Mouse (Mus musculus): ENCODE results near the gene Ooep. TPM values are rescaled to one million over a fixed set of nuclear protein-coding genes. Genes with fewer than 3 reads are reported as not detected.

The Ooep gene
- 0.12 and 0.16 TPM in 2 replicates for polyA plus RNA-seq (2014; fragmentation: Nextera tagmentation; extraction: Ambion mirVana)

- ATAC-seq (replicated peaks; ENCODE audit: low FRiP score) (no peak), DNase-seq (ENCODE audit: low spot score) (no peak)
- 8% methylated on average over 22 of the region's 23 CpGs for WGBS
- Histone ChIP-seq H3K4me3 (ENCODE audit: low read depth, low read length) (peak within 1 kb of the TSS; percentile 28; the same call in 1 of the 2 replicates), H3K27me3 (replicated peaks; ENCODE audit: control insufficient read depth, insufficient read depth, low read length) (peaks cover 20% of the 10 kb centered on the region), H3K36me3 (ENCODE audit: control insufficient read depth, insufficient read depth, low read length) (no peaks in the 10 kb centered on the region), H3K27ac (ENCODE audit: low read depth, low read length) (no peak within 1 kb of the TSS), H3K9me3 (ENCODE audit: control insufficient read depth, low read length) (no peaks in the 10 kb centered on the region), H3K9ac (ENCODE audit: low read depth, low read length) (no peak within 1 kb of the TSS), H3K4me2 (peak within 1 kb of the TSS; percentile 62), H3K4me1 (replicated peaks; ENCODE audit: control insufficient read depth, insufficient read depth, low read length) (no peaks in the 10 kb centered on the region)
Measured at GRCm38 (mm10) chr9:78378113-78378785, at the start of gene Ooep. Ooep (minus strand) TSS chr9:78378725.

- H3K4me3 ChIP-seq (ENCODE audit: low read depth, low read length): peak overlapping the region; percentile 39
- peaks cover 5% of the 10 kb centered on the region for H3K4me1 ChIP-seq (replicated peaks; ENCODE audit: control insufficient read depth, insufficient read depth, low read length)
- H3K4me2 ChIP-seq: peak overlapping the region; percentile 59
- no peaks in the 10 kb centered on the region for H3K9me3 ChIP-seq (ENCODE audit: control insufficient read depth, low read length)
- no peaks in the 10 kb centered on the region for H3K36me3 ChIP-seq (ENCODE audit: control insufficient read depth, insufficient read depth, low read length)
- ATAC-seq (replicated peaks; ENCODE audit: low FRiP score) (peak; percentile 44), DNase-seq (ENCODE audit: low spot score) (no peak)
- WGBS: 41% methylated on average over 6 of the region's 6 CpGs
- peak overlapping the region; percentile 54 for H3K9ac ChIP-seq (ENCODE audit: low read depth, low read length)
- H3K27me3 ChIP-seq (replicated peaks; ENCODE audit: control insufficient read depth, insufficient read depth, low read length): no peaks in the 10 kb centered on the region
- no peak overlapping the region for H3K27ac ChIP-seq (ENCODE audit: low read depth, low read length)
Measured at GRCm38 (mm10) chr9:78428185-78428584, 49.7 kb upstream of the Ooep start.

- H3K9me3 ChIP-seq (ENCODE audit: control insufficient read depth, low read length): no peaks in the 10 kb centered on the region
- no peaks in the 10 kb centered on the region for H3K27me3 ChIP-seq (replicated peaks; ENCODE audit: control insufficient read depth, insufficient read depth, low read length)
- peaks cover 5% of the 10 kb centered on the region for H3K4me1 ChIP-seq (replicated peaks; ENCODE audit: control insufficient read depth, insufficient read depth, low read length)
- no peaks in the 10 kb centered on the region for H3K36me3 ChIP-seq (ENCODE audit: control insufficient read depth, insufficient read depth, low read length)
- H3K4me3 ChIP-seq (ENCODE audit: low read depth, low read length): peak overlapping the region; percentile 39
- H3K9ac ChIP-seq (ENCODE audit: low read depth, low read length): peak overlapping the region; percentile 54
- peak; percentile 75 for ATAC-seq (replicated peaks; ENCODE audit: low FRiP score)
- no peak overlapping the region for H3K27ac ChIP-seq (ENCODE audit: low read depth, low read length)
- 14% methylated on average over 27 of the region's 27 CpGs for WGBS
- peak; percentile 48 for DNase-seq (ENCODE audit: low spot score)
- peak overlapping the region; percentile 59 for H3K4me2 ChIP-seq
Measured at GRCm38 (mm10) chr9:78427362-78427781, 48.8 kb upstream of the Ooep start.

- 87% methylated on average over 7 of the region's 7 CpGs for WGBS
- Histone ChIP-seq H3K4me1 (replicated peaks; ENCODE audit: control insufficient read depth, insufficient read depth, low read length) (no peaks in the 10 kb centered on the region), H3K4me2 (no peak overlapping the region), H3K36me3 (ENCODE audit: control insufficient read depth, insufficient read depth, low read length) (no peaks in the 10 kb centered on the region), H3K4me3 (ENCODE audit: low read depth, low read length) (no peak overlapping the region), H3K27ac (ENCODE audit: low read depth, low read length) (no peak overlapping the region), H3K27me3 (replicated peaks; ENCODE audit: control insufficient read depth, insufficient read depth, low read length) (peaks cover 19% of the 10 kb centered on the region), H3K9me3 (ENCODE audit: control insufficient read depth, low read length) (no peaks in the 10 kb centered on the region), H3K9ac (ENCODE audit: low read depth, low read length) (no peak overlapping the region)
- ATAC-seq (replicated peaks; ENCODE audit: low FRiP score): no peak
- no peak for DNase-seq (ENCODE audit: low spot score)
Measured at GRCm38 (mm10) chr9:78401596-78401995, 23.1 kb upstream of the Ooep start.

- no peak for ATAC-seq (replicated peaks; ENCODE audit: low FRiP score)
- DNase-seq (ENCODE audit: low spot score): no peak
- no peak overlapping the region for H3K9ac ChIP-seq (ENCODE audit: low read depth, low read length)
- no peaks in the 10 kb centered on the region for H3K36me3 ChIP-seq (ENCODE audit: control insufficient read depth, insufficient read depth, low read length)
- peaks cover 29% of the 10 kb centered on the region for H3K27me3 ChIP-seq (replicated peaks; ENCODE audit: control insufficient read depth, insufficient read depth, low read length)
- H3K4me3 ChIP-seq (ENCODE audit: low read depth, low read length): no peak overlapping the region
- no peak overlapping the region for H3K4me2 ChIP-seq
- no peaks in the 10 kb centered on the region for H3K9me3 ChIP-seq (ENCODE audit: control insufficient read depth, low read length)
- H3K27ac ChIP-seq (ENCODE audit: low read depth, low read length): no peak overlapping the region
- 79% methylated on average over 5 of the region's 5 CpGs for WGBS
- peaks cover 5% of the 10 kb centered on the region; the same call in 1 of the 2 replicates for H3K4me1 ChIP-seq (replicated peaks; ENCODE audit: control insufficient read depth, insufficient read depth, low read length)
Measured at GRCm38 (mm10) chr9:78400570-78400969, 22.0 kb upstream of the Ooep start.

GRCm38 (mm10) chr9:78396517-78396916, 18.0 kb upstream of the Ooep start:
- Histone ChIP-seq H3K27ac (ENCODE audit: low read depth, low read length) (no peak overlapping the region), H3K36me3 (ENCODE audit: control insufficient read depth, insufficient read depth, low read length) (no peaks in the 10 kb centered on the region), H3K9me3 (ENCODE audit: control insufficient read depth, low read length) (no peaks in the 10 kb centered on the region), H3K4me1 (replicated peaks; ENCODE audit: control insufficient read depth, insufficient read depth, low read length) (peaks cover 7% of the 10 kb centered on the region; the same call in 1 of the 2 replicates), H3K27me3 (replicated peaks; ENCODE audit: control insufficient read depth, insufficient read depth, low read length) (peaks cover 64% of the 10 kb centered on the region), H3K4me2 (no peak overlapping the region; the same call in 1 of the 2 replicates), H3K9ac (ENCODE audit: low read depth, low read length) (no peak overlapping the region), H3K4me3 (ENCODE audit: low read depth, low read length) (no peak overlapping the region)
- DNase-seq (ENCODE audit: low spot score) (no peak), ATAC-seq (replicated peaks; ENCODE audit: low FRiP score) (no peak)
- 48% methylated on average over 9 of the region's 9 CpGs for whole genome bisulfite sequencing

GRCm38 (mm10) chr9:78395630-78396351, 17.3 kb upstream of the Ooep start, which contains the start of gene Ddx43:
Ddx43 (plus strand) TSS chr9:78395777.
- Histone ChIP-seq H3K9me3 (ENCODE audit: control insufficient read depth, low read length) (no peaks in the 10 kb centered on the region), H3K4me3 (ENCODE audit: low read depth, low read length) (peak within 1 kb of the TSS; percentile 46), H3K4me1 (replicated peaks; ENCODE audit: control insufficient read depth, insufficient read depth, low read length) (peaks cover 7% of the 10 kb centered on the region; the same call in 1 of the 2 replicates), H3K4me2 (peak within 1 kb of the TSS; percentile 66), H3K27ac (ENCODE audit: low read depth, low read length) (no peak within 1 kb of the TSS), H3K9ac (ENCODE audit: low read depth, low read length) (no peak within 1 kb of the TSS), H3K27me3 (replicated peaks; ENCODE audit: control insufficient read depth, insufficient read depth, low read length) (peaks cover 67% of the 10 kb centered on the region), H3K36me3 (ENCODE audit: control insufficient read depth, insufficient read depth, low read length) (no peaks in the 10 kb centered on the region)
- ATAC-seq (replicated peaks; ENCODE audit: low FRiP score) (peak; percentile 71), DNase-seq (ENCODE audit: low spot score) (peak; percentile 62)
- WGBS: 2% methylated on average over 93 of the region's 93 CpGs

- Histone ChIP-seq H3K27ac (ENCODE audit: low read depth, low read length) (no peak overlapping the region), H3K4me2 (peak overlapping the region; percentile 66), H3K9ac (ENCODE audit: low read depth, low read length) (no peak overlapping the region), H3K36me3 (ENCODE audit: control insufficient read depth, insufficient read depth, low read length) (no peaks in the 10 kb centered on the region), H3K9me3 (ENCODE audit: control insufficient read depth, low read length) (no peaks in the 10 kb centered on the region), H3K4me3 (ENCODE audit: low read depth, low read length) (peak overlapping the region; percentile 46; the same call in 1 of the 2 replicates), H3K27me3 (replicated peaks; ENCODE audit: control insufficient read depth, insufficient read depth, low read length) (peaks cover 67% of the 10 kb centered on the region), H3K4me1 (replicated peaks; ENCODE audit: control insufficient read depth, insufficient read depth, low read length) (peaks cover 7% of the 10 kb centered on the region; the same call in 1 of the 2 replicates)
- ATAC-seq (replicated peaks; ENCODE audit: low FRiP score): no peak
- no peak for DNase-seq (ENCODE audit: low spot score)
- WGBS: 33% methylated on average over 11 of the region's 11 CpGs
Measured at GRCm38 (mm10) chr9:78395244-78395629, 16.7 kb upstream of the Ooep start.

Measured in liver, embryonic 11.5 days (tissue).